Mouse (Mus musculus) limb, embryonic 11.5 days (tissue): ENCODE results near the gene B3gnt5. TPM values are rescaled to one million over a fixed set of nuclear protein-coding genes. Genes with fewer than 3 reads are reported as not detected.
"Not testable (repeated sequence)": the region's sequence is repeated elsewhere in the genome, so short reads cannot be mapped to it uniquely, and the experiment has no call there.

Experiments
- ATAC-seq: fragments of 200-750 bp; cut with Nextera tagmentation; 2 replicates; pipeline ENCODE4 v1.8.0; 2017; ENCODE audit warnings: low read depth; ENCODE audit not compliant: insufficient number of reproducible peaks, low FRiP score, low TSS enrichment
- DNase-seq: peaks from one replicate; pipeline ENCODE4 v3.0.0-alpha.2; 2015; ENCODE audit warnings: low spot score
- H3K27ac ChIP-seq: fragments of 300-500 bp; sonication (generic); replicated peaks from 2 replicates; pipeline ENCODE4 v1.5.1; 2014; ENCODE audit warnings: low read depth, mild to moderate bottlenecking, low read length
- H3K27me3 ChIP-seq: fragments of 300-500 bp; sonication (generic); 2 replicates; pipeline ENCODE4 v1.6.1; 2014; ENCODE audit warnings: mild to moderate bottlenecking, low read length, mixed read lengths; ENCODE audit not compliant: control insufficient read depth, insufficient read depth
- H3K36me3 ChIP-seq: fragments of 300-500 bp; sonication (generic); 2 replicates; pipeline ENCODE4 v1.6.1; 2014; ENCODE audit warnings: mild to moderate bottlenecking, low read length, moderate library complexity, mixed read lengths; ENCODE audit not compliant: control insufficient read depth, insufficient read depth
- H3K4me1 ChIP-seq: fragments of 300-500 bp; sonication (generic); 2 replicates; pipeline ENCODE4 v1.6.1; 2014; ENCODE audit warnings: low read length, mixed read lengths; ENCODE audit not compliant: control insufficient read depth, insufficient read depth
- H3K4me2 ChIP-seq: fragments of 300-500 bp; sonication (generic); 2 replicates; pipeline ENCODE4 v1.6.1; 2014; ENCODE audit warnings: low read depth, mild to moderate bottlenecking, moderate library complexity; ENCODE audit not compliant: severe bottlenecking
- H3K4me3 ChIP-seq: fragments of 300-500 bp; sonication (generic); 2 replicates; pipeline ENCODE4 v1.5.1; 2014; ENCODE audit warnings: low read depth, low read length
- H3K9ac ChIP-seq: fragments of 300-500 bp; sonication (generic); 2 replicates; pipeline ENCODE4 v1.6.1; 2014; ENCODE audit warnings: mild to moderate bottlenecking, low read length
- H3K9me3 ChIP-seq: fragments of 300-500 bp; sonication (generic); 2 replicates; pipeline ENCODE4 v1.6.1; 2016; ENCODE audit warnings: low read length; ENCODE audit not compliant: control insufficient read depth
- WGBS: fragments of 180-500 bp; shearing (Covaris S2); extraction: QIAGEN DNeasy Blood & Tissue Kit; methylation state at CpG from one replicate; pipeline ENCODE4 v1.1.7; 2014; 5-methylcytosine and 5-hydroxymethylcytosine counted together
- polyA plus RNA-seq: library from polyadenylated mRNA; unstranded; fragments of >200 nt; fragmentation: Nextera tagmentation; extraction: Ambion mirVana; gene quantifications from 2 replicates; pipeline ENCODE4 v1.2.1, GENCODE M21; 2014

The B3gnt5 gene
- polyA plus RNA-seq = 45.3 and 49.3 TPM in 2 replicates

DNA sequence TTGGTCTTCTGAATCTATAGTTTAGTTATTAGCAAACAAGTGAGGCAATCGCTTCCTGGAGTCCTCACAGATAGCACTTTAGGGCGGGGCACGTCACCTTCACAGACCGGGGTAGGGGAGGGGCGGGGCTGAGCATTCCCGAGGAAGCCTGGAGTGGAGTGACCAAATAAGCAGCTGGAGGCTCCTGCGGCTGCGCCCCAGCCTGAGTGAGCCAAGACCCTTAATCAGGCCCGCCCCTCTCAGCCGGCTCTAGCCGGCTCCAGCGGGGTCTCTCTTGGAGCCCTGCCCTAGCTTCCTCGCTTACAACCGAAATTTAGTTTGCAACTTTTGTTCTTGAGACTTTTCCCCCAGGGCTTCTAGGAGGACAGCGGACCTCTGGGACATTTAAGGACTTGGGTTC is at the start of gene B3gnt5:
B3gnt5 (plus strand) TSS at position 135 of the 400 bp plus-strand sequence.
- Histone ChIP-seq H3K27me3 (no peaks in the 10 kb centered on the region), H3K36me3 (no peaks in the 10 kb centered on the region), H3K9ac (peak within 1 kb of the TSS; percentile 99), H3K27ac (peak within 1 kb of the TSS; percentile 83), H3K9me3 (no peaks in the 10 kb centered on the region), H3K4me1 (peaks cover 4% of the 10 kb centered on the region; the same call in 1 of the 2 replicates), H3K4me3 (peak within 1 kb of the TSS; percentile 73), H3K4me2 (peak within 1 kb of the TSS; percentile 58)
- DNase-seq = peak; percentile 89
- peak; percentile 97 for ATAC-seq
- 1% methylated on average over 15 of the region's 15 CpGs for WGBS

DNA sequence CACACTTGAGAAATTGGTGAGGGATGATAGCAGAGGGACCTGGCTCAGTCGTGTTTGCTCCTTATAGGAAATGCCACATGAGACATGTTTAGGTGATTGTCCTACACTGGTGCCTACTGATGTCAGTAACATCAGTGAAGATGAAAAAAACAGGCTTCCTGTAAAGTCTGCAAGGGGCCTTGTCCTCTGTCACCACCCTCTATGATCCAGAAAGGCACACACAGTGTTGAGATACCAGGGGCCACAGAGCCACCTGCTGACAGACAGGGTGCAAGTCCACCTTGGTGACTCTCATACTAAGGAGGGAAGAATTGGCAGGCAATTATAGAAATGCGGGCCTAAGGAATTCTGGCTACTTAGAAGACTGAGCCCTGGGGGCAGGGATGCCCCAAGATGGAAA is 39.0 kb upstream of the B3gnt5 start:
- Histone ChIP-seq H3K9ac (no peak overlapping the region), H3K36me3 (no peaks in the 10 kb centered on the region), H3K4me1 (no peaks in the 10 kb centered on the region), H3K4me2 (no peak overlapping the region), H3K27ac (no peak overlapping the region), H3K4me3 (no peak overlapping the region), H3K27me3 (no peaks in the 10 kb centered on the region), H3K9me3 (no peaks in the 10 kb centered on the region)
- 57% methylated on average over 2 of the region's 2 CpGs for WGBS
- DNase-seq = no peak
- no peak for ATAC-seq

DNA sequence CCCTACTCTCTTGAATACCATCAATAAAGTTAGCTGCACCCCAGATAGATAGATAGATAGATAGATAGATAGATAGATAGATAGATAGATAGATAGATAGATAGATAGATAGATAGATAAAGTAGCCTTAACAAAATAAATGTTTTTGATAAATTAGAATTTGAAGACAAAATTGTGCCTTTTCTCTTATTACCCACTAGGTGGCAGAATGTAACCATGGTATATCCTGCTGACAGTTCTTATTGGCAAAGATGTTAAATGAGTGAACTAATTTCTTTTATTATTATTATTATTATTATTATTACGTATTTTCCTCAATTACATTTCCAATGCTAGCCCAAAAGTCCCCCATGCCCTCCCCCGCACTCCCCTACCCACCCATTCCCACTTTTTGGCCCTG is 35.9 kb upstream of the B3gnt5 start:
- not testable (repeated sequence) for ATAC-seq, H3K4me2 ChIP-seq, H3K4me1 ChIP-seq, H3K9ac ChIP-seq, H3K4me3 ChIP-seq, H3K27ac ChIP-seq, DNase-seq, H3K9me3 ChIP-seq, H3K27me3 ChIP-seq, H3K36me3 ChIP-seq
- 41% methylated on average over 2 of the region's 2 CpGs for WGBS

DNA sequence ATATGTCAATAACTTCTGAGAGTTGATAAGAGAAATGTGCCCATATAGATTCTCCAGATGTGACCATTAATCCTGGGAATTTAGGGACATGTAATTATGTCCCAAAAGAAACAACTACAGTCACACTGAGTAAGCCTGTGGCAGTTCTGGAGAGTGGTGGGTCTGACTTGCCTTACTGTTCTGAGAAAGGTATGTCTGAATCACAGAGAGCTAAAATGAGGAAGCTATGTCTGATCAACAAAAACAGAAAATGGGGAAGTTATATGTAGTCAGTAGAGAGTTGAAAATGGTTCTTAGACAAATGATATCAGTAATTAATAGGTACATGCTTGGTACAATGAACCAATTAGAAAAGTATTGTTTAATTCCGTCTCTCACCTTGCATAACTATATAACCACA is 27.1 kb upstream of the B3gnt5 start:
- no peaks in the 10 kb centered on the region for H3K9me3 ChIP-seq
- H3K4me3 ChIP-seq = no peak overlapping the region
- no peaks in the 10 kb centered on the region for H3K27me3 ChIP-seq
- ATAC-seq = no peak
- H3K4me1 ChIP-seq = no peaks in the 10 kb centered on the region
- WGBS = 74% methylated on average over 1 of the region's 1 CpGs
- H3K4me2 ChIP-seq = no peak overlapping the region
- H3K27ac ChIP-seq = no peak overlapping the region
- DNase-seq = no peak
- no peak overlapping the region for H3K9ac ChIP-seq
- no peaks in the 10 kb centered on the region for H3K36me3 ChIP-seq

DNA sequence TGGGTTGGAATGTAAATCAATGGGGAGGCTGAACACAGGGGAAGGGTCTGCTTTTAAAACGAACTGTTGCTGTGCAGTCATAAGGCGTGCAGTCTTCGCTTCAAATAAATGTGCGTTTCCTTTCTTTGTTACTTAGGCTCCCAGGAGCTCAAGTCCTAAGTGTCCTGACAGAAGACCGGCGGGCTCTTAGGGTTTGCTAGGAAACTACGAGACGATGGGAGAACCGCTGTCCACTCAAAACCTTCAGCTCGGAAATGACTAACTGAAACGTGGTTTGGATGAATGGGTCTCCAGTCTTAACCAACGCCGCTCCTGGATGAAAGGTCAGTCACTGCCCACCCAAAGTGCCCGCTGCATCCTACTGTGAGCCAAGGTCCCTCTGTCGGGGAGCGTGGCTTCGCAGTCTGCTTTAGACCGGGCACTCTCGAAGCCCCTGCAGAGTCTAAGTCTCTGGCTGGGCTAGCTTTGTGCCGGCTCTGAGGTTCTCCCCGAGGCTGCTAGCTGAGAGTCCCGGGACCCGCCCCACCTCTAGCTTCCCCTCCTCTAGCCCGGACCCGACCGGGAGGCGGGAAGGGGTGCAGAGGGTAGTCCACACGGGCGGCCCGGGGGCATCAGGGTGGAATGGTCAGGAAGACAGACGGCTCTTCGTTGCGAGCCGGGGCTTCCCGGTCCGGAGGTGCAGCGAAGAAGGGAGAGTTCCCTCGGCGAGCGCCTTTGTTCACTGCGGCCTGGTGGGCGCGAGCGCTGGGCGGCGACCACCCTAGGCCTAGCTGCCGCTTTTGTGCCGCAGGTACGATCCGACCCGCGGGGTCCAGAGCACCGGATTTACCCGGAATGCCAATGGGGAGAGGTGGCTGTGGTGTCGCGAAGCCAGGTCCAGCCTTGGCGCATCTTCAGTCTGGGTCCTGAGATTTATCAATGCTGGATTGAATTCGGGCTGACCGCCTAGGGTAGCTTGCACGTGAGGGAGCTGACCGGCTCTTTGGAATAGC is 793 bp downstream of the B3gnt5 start:
- peak; percentile 71 for ATAC-seq
- Histone ChIP-seq H3K4me1 (peaks cover 4% of the 10 kb centered on the region; the same call in 1 of the 2 replicates), H3K9me3 (no peaks in the 10 kb centered on the region), H3K27me3 (no peaks in the 10 kb centered on the region), H3K9ac (peak overlapping the region; percentile 99), H3K4me2 (peak overlapping the region; percentile 58), H3K4me3 (peak overlapping the region; percentile 73), H3K27ac (peak overlapping the region; percentile 83), H3K36me3 (peaks cover 4% of the 10 kb centered on the region; the same call in 1 of the 2 replicates)
- peak; percentile 80 for DNase-seq
- WGBS = under 1% methylated on average over 61 of the region's 61 CpGs

DNA sequence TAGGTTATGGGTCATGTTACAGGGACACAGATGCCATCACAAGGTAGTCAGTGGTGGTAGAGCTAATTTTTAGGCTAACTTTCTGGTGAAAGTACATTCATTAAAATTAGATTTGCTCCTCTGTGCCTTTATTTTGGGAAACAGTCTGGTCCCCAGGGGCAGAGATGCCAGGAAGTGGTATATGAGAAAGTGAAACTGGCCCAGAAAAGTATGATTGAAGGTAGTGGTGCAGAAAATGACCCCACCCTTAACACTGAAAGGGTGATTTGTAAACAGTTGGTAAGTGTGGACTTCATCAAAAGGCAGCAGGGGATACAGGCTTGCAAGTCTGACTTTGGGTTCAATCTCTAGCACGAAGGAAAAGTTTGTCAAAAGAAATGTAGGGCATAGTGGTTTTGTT is 1.7 kb downstream of the B3gnt5 start:
- ATAC-seq (no peak), DNase-seq (no peak)
- Histone ChIP-seq H3K4me2 (peak overlapping the region; percentile 58), H3K27me3 (no peaks in the 10 kb centered on the region), H3K4me3 (peak overlapping the region; percentile 73), H3K27ac (no peak overlapping the region), H3K9ac (peak overlapping the region; percentile 99), H3K9me3 (no peaks in the 10 kb centered on the region), H3K4me1 (peaks cover 4% of the 10 kb centered on the region; the same call in 1 of the 2 replicates), H3K36me3 (peaks cover 9% of the 10 kb centered on the region; the same call in 1 of the 2 replicates)
- 41% methylated on average over 1 of the region's 1 CpGs for WGBS

DNA sequence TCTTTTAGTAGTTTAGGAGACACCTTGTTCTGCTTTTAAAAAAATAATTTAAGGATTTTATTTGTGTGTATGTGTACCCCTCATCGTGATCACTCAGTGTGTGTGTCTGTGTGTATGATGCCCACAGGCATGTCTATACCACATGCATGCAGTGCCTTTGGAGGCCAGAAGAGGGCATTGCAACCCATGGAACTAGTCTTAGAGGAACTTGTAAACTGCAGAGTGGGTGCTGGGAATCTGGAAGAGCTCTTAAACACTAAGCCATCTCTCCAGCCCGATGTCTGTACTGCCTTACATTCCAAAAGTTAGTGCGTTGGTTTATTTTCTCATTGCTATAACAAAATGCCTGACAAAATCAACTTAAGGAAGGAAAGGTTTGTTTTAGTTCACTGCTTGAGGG is 6.1 kb downstream of the B3gnt5 start:
- DNase-seq = no peak

DNA sequence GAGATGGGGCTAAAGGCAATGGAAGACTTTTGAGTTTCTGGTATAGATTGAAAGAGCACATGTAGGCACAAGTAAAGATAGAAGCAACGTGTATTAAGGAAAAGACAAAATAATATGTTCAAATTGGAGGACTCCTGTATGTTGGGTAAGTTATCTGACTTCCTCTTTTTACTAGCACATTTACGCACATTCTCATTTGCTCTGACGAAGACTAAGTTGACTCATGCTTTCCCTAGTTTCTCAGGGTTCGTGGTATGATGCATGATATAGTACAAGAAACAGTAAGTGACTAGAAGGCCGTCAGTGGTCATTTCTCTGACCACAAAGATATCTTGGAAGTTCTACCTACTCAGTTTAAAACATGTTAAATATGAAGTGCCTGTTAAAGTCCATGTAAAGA is 8.0 kb downstream of the B3gnt5 start:
- Histone ChIP-seq H3K4me2 (no peak overlapping the region), H3K27ac (no peak overlapping the region), H3K9ac (no peak overlapping the region), H3K27me3 (no peaks in the 10 kb centered on the region), H3K36me3 (peaks cover 11% of the 10 kb centered on the region; the same call in 1 of the 2 replicates), H3K9me3 (no peaks in the 10 kb centered on the region), H3K4me3 (no peak overlapping the region), H3K4me1 (no peaks in the 10 kb centered on the region)
- 90% methylated on average over 5 of the region's 5 CpGs for WGBS
- ATAC-seq (no peak), DNase-seq (no peak)

More for the DNA sequence above, 6.1 kb downstream of the B3gnt5 start:
- H3K9me3 ChIP-seq = no peaks in the 10 kb centered on the region
- WGBS = 97% methylated on average over 3 of the region's 3 CpGs
- no peak overlapping the region for H3K9ac ChIP-seq
- no peak overlapping the region for H3K4me2 ChIP-seq
- peaks cover 4% of the 10 kb centered on the region; the same call in 1 of the 2 replicates for H3K4me1 ChIP-seq
- no peak for ATAC-seq
- H3K27me3 ChIP-seq = no peaks in the 10 kb centered on the region
- H3K27ac ChIP-seq = no peak overlapping the region
- no peak overlapping the region for H3K4me3 ChIP-seq
- H3K36me3 ChIP-seq = peaks cover 11% of the 10 kb centered on the region; the same call in 1 of the 2 replicates
